Mouse (Mus musculus): Measurements from ENCODE around the gene Zfp335. TPM values are rescaled to one million over a fixed set of nuclear protein-coding genes. Genes with fewer than 3 reads are reported as not detected.
"Not testable (repeated sequence)": the region's sequence is repeated elsewhere in the genome, so short reads cannot be mapped to it uniquely, and the experiment has no call there.

Zfp335 gene
- polyA plus RNA-seq, 1 experiment from 2014 or later = 6.8 TPM

DNA sequence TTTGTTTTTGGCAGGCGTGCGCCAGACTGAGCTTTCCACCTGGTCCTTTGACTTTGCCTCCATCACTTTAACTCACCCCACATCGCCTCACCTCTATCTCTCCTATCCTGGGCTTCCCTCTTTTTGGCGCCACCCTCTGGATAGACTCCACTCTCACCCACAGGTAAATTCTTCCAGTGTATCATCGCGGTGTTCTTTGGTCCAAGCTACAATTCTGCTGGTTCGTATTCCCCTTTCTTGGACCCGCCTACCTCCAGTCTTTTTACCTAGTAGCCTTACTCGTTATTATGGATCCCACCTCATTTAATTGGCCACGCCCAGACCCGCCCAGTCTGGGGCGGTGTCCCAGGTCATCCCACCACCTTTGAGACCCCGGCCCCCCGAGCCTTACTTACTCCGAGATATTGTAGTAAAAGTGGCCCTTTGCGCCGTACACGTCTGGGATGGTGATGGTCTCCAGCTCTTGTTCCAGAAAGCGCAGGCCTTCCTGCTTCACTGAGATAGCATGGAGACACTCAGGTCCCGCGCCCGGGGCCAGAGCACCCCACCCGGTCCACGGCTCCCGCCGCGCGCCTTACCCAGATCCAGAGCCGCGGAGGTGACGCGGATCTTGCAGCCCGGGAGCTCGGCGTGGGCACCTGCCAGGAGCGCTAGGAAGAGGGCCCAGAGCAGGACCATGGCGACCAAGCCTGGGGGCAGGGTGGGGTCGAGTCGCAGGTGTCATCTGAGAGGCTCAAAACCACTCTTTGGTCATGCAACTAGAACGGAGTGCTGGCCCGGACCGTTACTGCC lies 55.1 kb downstream of the Zfp335 start:
- Histone ChIP-seq H3K4me2 (ENCODE audit: low read length) (peak overlapping the region; percentile 98), H3K9ac (ENCODE audit: low read length) (peak overlapping the region; percentile 66), H3K4me3 (ENCODE audit: control insufficient read depth in 1 of 2, insufficient read depth in 1 of 2, low read depth in 1 of 2, low read length in 2 of 2) (peak overlapping the region; percentile 51 to 58), H3K4me1 (ENCODE audit: control insufficient read depth in 2 of 2, insufficient read depth in 2 of 2, low read length in 2 of 2) (peaks cover 14 to 19% of the 10 kb centered on the region in 2 experiments), H3K27ac (replicated peaks in 1 of 2; ENCODE audit: control insufficient read depth in 1 of 2, insufficient read depth in 1 of 2, low read depth in 2 of 2, low read length in 2 of 2) (no peak overlapping the region), H3K27me3 (ENCODE audit: control insufficient read depth, insufficient read depth, low read length) (peaks cover 56% of the 10 kb centered on the region), H3K36me3 (ENCODE audit: control insufficient read depth, insufficient read depth, low read length) (no peaks in the 10 kb centered on the region), H3K9me3 (ENCODE audit: control insufficient read depth, low read length) (no peaks in the 10 kb centered on the region)
- no peak for ATAC-seq (ENCODE audit: insufficient number of reproducible peaks, insufficient read depth, low FRiP score, low read depth)
- WGBS = 2% methylated on average over 42 of the region's 42 CpGs

- Histone ChIP-seq H3K4me1 (ENCODE audit: control insufficient read depth in 2 of 2, insufficient read depth in 2 of 2, low read length in 2 of 2) (peaks cover 14 to 15% of the 10 kb centered on the region in 2 experiments), H3K27me3 (ENCODE audit: control insufficient read depth, insufficient read depth, low read length) (peaks cover 56% of the 10 kb centered on the region)
- not testable (repeated sequence) for H3K9ac ChIP-seq (ENCODE audit: low read length); H3K4me2 ChIP-seq (ENCODE audit: low read length); ATAC-seq (ENCODE audit: insufficient number of reproducible peaks, insufficient read depth, low FRiP score, low read depth); H3K4me3 ChIP-seq (ENCODE audit: control insufficient read depth in 1 of 2, insufficient read depth in 1 of 2, low read depth in 1 of 2, low read length in 2 of 2); H3K27ac ChIP-seq (replicated peaks in 1 of 2; ENCODE audit: control insufficient read depth in 1 of 2, insufficient read depth in 1 of 2, low read depth in 2 of 2, low read length in 2 of 2); H3K36me3 ChIP-seq (ENCODE audit: control insufficient read depth, insufficient read depth, low read length); H3K9me3 ChIP-seq (ENCODE audit: control insufficient read depth, low read length)
- WGBS = 81% methylated on average over 5 of the region's 5 CpGs
Measured at GRCm38 (mm10) chr2:164855572-164855971, 56.0 kb downstream of the Zfp335 start.

GRCm38 (mm10) chr2:164850061-164850460 lies 61.5 kb downstream of the Zfp335 start:
- 86% methylated on average over 8 of the region's 8 CpGs for WGBS
- Histone ChIP-seq H3K36me3 (ENCODE audit: control insufficient read depth, insufficient read depth, low read length) (no peaks in the 10 kb centered on the region), H3K27me3 (ENCODE audit: control insufficient read depth, insufficient read depth, low read length) (peaks cover 13% of the 10 kb centered on the region), H3K4me3 (ENCODE audit: control insufficient read depth in 1 of 2, insufficient read depth in 1 of 2, low read depth in 1 of 2, low read length in 2 of 2) (no peak overlapping the region), H3K27ac (replicated peaks in 1 of 2; ENCODE audit: control insufficient read depth in 1 of 2, insufficient read depth in 1 of 2, low read depth in 2 of 2, low read length in 2 of 2) (no peak overlapping the region), H3K4me1 (ENCODE audit: control insufficient read depth in 2 of 2, insufficient read depth in 2 of 2, low read length in 2 of 2) (no peaks in the 10 kb centered on the region), H3K9me3 (ENCODE audit: control insufficient read depth, low read length) (no peaks in the 10 kb centered on the region), H3K4me2 (ENCODE audit: low read length) (no peak overlapping the region), H3K9ac (ENCODE audit: low read length) (no peak overlapping the region)
- ATAC-seq (ENCODE audit: insufficient number of reproducible peaks, insufficient read depth, low FRiP score, low read depth) = no peak

DNA sequence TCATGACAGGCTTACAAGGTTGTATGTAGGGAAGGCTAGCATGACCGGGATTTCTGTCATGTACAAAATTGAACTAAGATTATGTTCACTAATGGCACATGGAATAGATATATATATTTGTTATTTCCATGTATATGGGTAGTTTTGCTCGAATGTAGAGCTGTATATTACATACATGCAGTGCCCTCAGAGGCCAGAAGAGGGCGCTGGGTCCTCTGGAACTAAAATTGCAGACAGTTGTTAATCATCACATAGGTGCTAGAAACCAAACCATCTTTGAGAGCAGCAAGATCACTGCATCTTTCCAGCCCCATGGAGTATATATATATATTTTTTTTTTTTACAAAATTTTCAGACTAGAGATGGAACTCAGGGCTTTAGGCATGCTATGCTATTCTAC lies 65.8 kb downstream of the Zfp335 start:
- Histone ChIP-seq H3K4me1 (ENCODE audit: control insufficient read depth in 2 of 2, insufficient read depth in 2 of 2, low read length in 2 of 2) (no peaks in the 10 kb centered on the region), H3K27me3 (ENCODE audit: control insufficient read depth, insufficient read depth, low read length) (no peaks in the 10 kb centered on the region), H3K27ac (replicated peaks in 1 of 2; ENCODE audit: control insufficient read depth in 1 of 2, insufficient read depth in 1 of 2, low read depth in 2 of 2, low read length in 2 of 2) (no peak overlapping the region), H3K4me2 (ENCODE audit: low read length) (no peak overlapping the region), H3K36me3 (ENCODE audit: control insufficient read depth, insufficient read depth, low read length) (peaks cover 4% of the 10 kb centered on the region; the same call in 1 of the 2 replicates), H3K9me3 (ENCODE audit: control insufficient read depth, low read length) (no peaks in the 10 kb centered on the region), H3K9ac (ENCODE audit: low read length) (no peak overlapping the region), H3K4me3 (ENCODE audit: control insufficient read depth in 1 of 2, insufficient read depth in 1 of 2, low read depth in 1 of 2, low read length in 2 of 2) (no peak overlapping the region)
- no peak for ATAC-seq (ENCODE audit: insufficient number of reproducible peaks, insufficient read depth, low FRiP score, low read depth)
- 48% methylated on average over 3 of the region's 3 CpGs for WGBS

Other genes with a start within 250 kb of the Zfp335 start
- not detected in 2 replicates for gene Wfdc11, start 237.7 kb downstream of the Zfp335 start, polyA plus RNA-seq (2014; fragmentation: Nextera tagmentation; extraction: Ambion mirVana)
- gene Wfdc13, start 226.7 kb downstream of the Zfp335 start, polyA plus RNA-seq (2014; fragmentation: Nextera tagmentation; extraction: Ambion mirVana) = 0.19 TPM in 1 of 2 replicates, not detected in the other
- not detected in 2 replicates for gene Spint4, start 213.3 kb downstream of the Zfp335 start, polyA plus RNA-seq (2014; fragmentation: Nextera tagmentation; extraction: Ambion mirVana)
- gene Spint5, start 196.5 kb downstream of the Zfp335 start, polyA plus RNA-seq (2014; fragmentation: Nextera tagmentation; extraction: Ambion mirVana) = not detected in 2 replicates
- gene Wfdc3, start 165.8 kb downstream of the Zfp335 start, polyA plus RNA-seq (2014; fragmentation: Nextera tagmentation; extraction: Ambion mirVana) = 0.51 and 0.65 TPM in 2 replicates
- gene Dnttip1, start 165.8 kb downstream of the Zfp335 start, polyA plus RNA-seq (2014; fragmentation: Nextera tagmentation; extraction: Ambion mirVana) = 51.1 and 53.8 TPM in 2 replicates
- 349 and 388 TPM in 2 replicates for gene Ube2c, start 141.9 kb downstream of the Zfp335 start, polyA plus RNA-seq (2014; fragmentation: Nextera tagmentation; extraction: Ambion mirVana)
- gene Tnnc2, start 131.8 kb downstream of the Zfp335 start, polyA plus RNA-seq (2014; fragmentation: Nextera tagmentation; extraction: Ambion mirVana) = 0.59 and 1.7 TPM in 2 replicates
- 37.2 and 38.0 TPM in 2 replicates for gene Snx21, start 125.9 kb downstream of the Zfp335 start, polyA plus RNA-seq (2014; fragmentation: Nextera tagmentation; extraction: Ambion mirVana)
- 12.7 and 13.9 TPM in 2 replicates for gene Acot8, start 106.9 kb downstream of the Zfp335 start, polyA plus RNA-seq (2014; fragmentation: Nextera tagmentation; extraction: Ambion mirVana)
- gene Zswim3, start 106.7 kb downstream of the Zfp335 start, polyA plus RNA-seq (2014; fragmentation: Nextera tagmentation; extraction: Ambion mirVana) = 5.4 and 5.9 TPM in 2 replicates
- 8.6 TPM in 2 replicates for gene Zswim1, start 89.1 kb downstream of the Zfp335 start, polyA plus RNA-seq (2014; fragmentation: Nextera tagmentation; extraction: Ambion mirVana)
- gene Spata25, start 83.2 kb downstream of the Zfp335 start, polyA plus RNA-seq (2014; fragmentation: Nextera tagmentation; extraction: Ambion mirVana) = not detected in 2 replicates
- gene Ctsa, start 78.9 kb downstream of the Zfp335 start, polyA plus RNA-seq (2014; fragmentation: Nextera tagmentation; extraction: Ambion mirVana) = 178 TPM in 2 replicates
- gene Neurl2, start 78.3 kb downstream of the Zfp335 start, polyA plus RNA-seq (2014; fragmentation: Nextera tagmentation; extraction: Ambion mirVana) = 54.6 and 55.1 TPM in 2 replicates
- gene Pltp, start 54.0 kb downstream of the Zfp335 start, polyA plus RNA-seq (2014; fragmentation: Nextera tagmentation; extraction: Ambion mirVana) = 9.6 and 10.4 TPM in 2 replicates
- 58.0 and 58.8 TPM in 2 replicates for gene Pcif1, start 32.5 kb downstream of the Zfp335 start, polyA plus RNA-seq (2014; fragmentation: Nextera tagmentation; extraction: Ambion mirVana)
- gene Mmp9, start 29.0 kb upstream of the Zfp335 start, polyA plus RNA-seq (2014; fragmentation: Nextera tagmentation; extraction: Ambion mirVana) = 0.09 TPM in 1 of 2 replicates, not detected in the other
- gene Slc12a5, start 49.0 kb upstream of the Zfp335 start, polyA plus RNA-seq (2014; fragmentation: Nextera tagmentation; extraction: Ambion mirVana) = 0.62 and 0.71 TPM in 2 replicates
- 34.1 and 35.7 TPM in 2 replicates for gene Ncoa5, start 123.1 kb upstream of the Zfp335 start, polyA plus RNA-seq (2014; fragmentation: Nextera tagmentation; extraction: Ambion mirVana)
- 5.8 and 8.6 TPM in 2 replicates for gene Cd40, start 143.9 kb upstream of the Zfp335 start, polyA plus RNA-seq (2014; fragmentation: Nextera tagmentation; extraction: Ambion mirVana)
- not detected in 2 replicates for gene 1700025C18Rik, start 179.0 kb upstream of the Zfp335 start, polyA plus RNA-seq (2014; fragmentation: Nextera tagmentation; extraction: Ambion mirVana)